ENCODE assay signal across 21 mouse cellular contexts in the genomic region with DNA sequence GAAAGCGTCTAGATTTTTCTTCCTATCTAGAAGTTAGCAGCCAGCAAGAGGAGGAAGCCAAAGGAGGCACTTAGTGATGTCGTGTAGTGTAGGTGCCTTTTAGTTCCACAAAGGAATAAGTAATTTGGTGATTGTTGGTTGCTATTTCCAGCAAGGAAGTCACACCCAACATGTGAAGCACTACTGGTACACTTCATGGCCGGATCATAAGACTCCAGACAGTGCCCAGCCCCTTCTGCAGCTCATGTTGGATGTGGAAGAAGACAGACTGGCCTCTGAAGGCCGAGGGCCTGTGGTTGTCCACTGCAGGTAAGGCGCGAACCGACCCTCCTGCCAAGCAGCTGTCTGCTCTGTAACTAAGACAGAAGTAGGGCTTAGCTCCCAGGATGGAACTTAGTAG. TPM values are rescaled to one million over a fixed set of nuclear protein-coding genes. Genes with fewer than 3 reads are reported as not detected.
DNase-seq lines count a peak whose midpoint lies in the region; ATAC-seq and TF ChIP-seq lines count a peak whose summit lies in the region.
"Had no signal": no experiment of that assay in that cellular context is flagged by ENCODE, and none has a peak within 500 bp of the region (broad histone marks: within the 10 kb centered on the region; RNA-seq: fewer than 3 reads in every experiment).

No protein-coding gene starts in this region.

- H3K4me2 ChIP-seq in heart, embryonic 11.5 days, result no peak overlapping the region
- H3K4me2 ChIP-seq: forebrain, embryonic 13.5 days; hindbrain, embryonic 13.5 days had no signal

- TF ChIP-seq CTCF in gastrocnemius, adult 2 months (IDR thresholded peaks at IDR 0.05), result no peak
- TF ChIP-seq CTCF in left cerebral cortex, adult 2 months (IDR thresholded peaks at IDR 0.05), result no peak

- H3K9me3 ChIP-seq in heart, embryonic 11.5 days (replicated peaks; ENCODE audit: control insufficient read depth, low read length), result no peaks in the 10 kb centered on the region
- no peaks in the 10 kb centered on the region for H3K9me3 ChIP-seq in limb, embryonic 10.5 days (replicated peaks)
- H3K9me3 ChIP-seq: forebrain, embryonic 10.5 days; forebrain, embryonic 13.5 days; hindbrain, embryonic 10.5 days; hindbrain, embryonic 13.5 days had no signal

- H3K27ac ChIP-seq in gastrocnemius, adult 2 months, result peak overlapping the region; percentile 80
- H3K27ac ChIP-seq in heart, embryonic 11.5 days (ENCODE audit: low read depth, low read length), result no peak overlapping the region
- H3K27ac ChIP-seq in left cerebral cortex, adult 2 months, result peak overlapping the region; percentile 21; the same call in 1 of the 2 replicates
- peak overlapping the region; percentile 77 for H3K27ac ChIP-seq in brown adipose tissue, adult 24 weeks (replicated peaks; ENCODE audit: low read depth, low read length)
- H3K27ac ChIP-seq in limb, embryonic 10.5 days, result no peak overlapping the region
- H3K27ac ChIP-seq: forebrain, embryonic 10.5 days; forebrain, embryonic 13.5 days; hindbrain, embryonic 10.5 days; hindbrain, embryonic 13.5 days had no signal

- peaks cover 4% of the 10 kb centered on the region; the same call in 1 of the 2 replicates for H3K27me3 ChIP-seq in heart, embryonic 11.5 days (ENCODE audit: control insufficient read depth, insufficient read depth, low read length)
- H3K27me3 ChIP-seq in limb, embryonic 10.5 days (ENCODE audit: low read depth, poor library complexity, severe bottlenecking), result no peaks in the 10 kb centered on the region
- H3K27me3 ChIP-seq: forebrain, embryonic 13.5 days; hindbrain, embryonic 13.5 days had no signal

- WGBS in heart, embryonic 11.5 days (ENCODE audit: insufficient replicate concordance), result 65% methylated on average over 7 of the region's 7 CpGs
- 84% methylated on average over 7 of the region's 7 CpGs for WGBS in limb, embryonic 10.5 days

- no peak overlapping the region for H3K9ac ChIP-seq in heart, embryonic 11.5 days (ENCODE audit: low read depth, low read length)
- H3K9ac ChIP-seq: forebrain, embryonic 13.5 days; hindbrain, embryonic 13.5 days had no signal

- H3K4me3 ChIP-seq in gastrocnemius, adult 2 months, result peak overlapping the region; percentile 58
- H3K4me3 ChIP-seq in heart, embryonic 11.5 days (ENCODE audit: low read depth, low read length), result no peak overlapping the region
- 0 out of 2 replicates have a peak overlapping the region, but pooled peaks have one; percentile 6 for H3K4me3 ChIP-seq in left cerebral cortex, adult 2 months
- H3K4me3 ChIP-seq in brown adipose tissue, adult 24 weeks (ENCODE audit: insufficient read depth, low read depth, low read length), result no peak overlapping the region
- H3K4me3 ChIP-seq in limb, embryonic 10.5 days, result no peak overlapping the region
- H3K4me3 ChIP-seq: forebrain, embryonic 10.5 days; forebrain, embryonic 13.5 days; hindbrain, embryonic 10.5 days; hindbrain, embryonic 13.5 days had no signal

- ATAC-seq in heart, embryonic 11.5 days (replicated peaks; ENCODE audit: insufficient number of reproducible peaks, low FRiP score, low TSS enrichment), result no peak
- ATAC-seq: activated CD4-positive, CD25-positive, alpha-beta regulatory T cell, adult 4 months; forebrain, embryonic 13.5 days; forebrain, embryonic 16.5 days; hindbrain, embryonic 16.5 days had no signal

- DNase-seq in gastrocnemius, adult 2 months, result no peak
- no peak for DNase-seq in gastrocnemius, adult 8-10 months (ENCODE audit: low spot score in 2 of 2)
- DNase-seq in heart, adult 9 months (ENCODE audit: low spot score in 2 of 2), result peak; percentile 42 to 56
- no peak for DNase-seq in left cerebral cortex, adult 2 months (ENCODE audit: extremely low spot score in 1 of 2, low spot score in 2 of 2)
- no peak for DNase-seq in left cerebral cortex, postnatal 36 days (ENCODE audit: low spot score in 2 of 2)
- DNase-seq in limb, embryonic 10.5 days (ENCODE audit: low spot score), result no peak
- DNase-seq: adrenal gland, adult 8-10 months; adrenal gland, postnatal 25 days; cerebellum, adult 18-20 months; cerebellum, adult 9-10 months; cerebellum, postnatal 14 days; gastrocnemius, postnatal 25 days had no signal

- no peaks in the 10 kb centered on the region for H3K36me3 ChIP-seq in heart, embryonic 11.5 days (ENCODE audit: control insufficient read depth, insufficient read depth, low read length)
- no peaks in the 10 kb centered on the region for H3K36me3 ChIP-seq in limb, embryonic 10.5 days
- H3K36me3 ChIP-seq: forebrain, embryonic 10.5 days; hindbrain, embryonic 10.5 days; hindbrain, embryonic 13.5 days had no signal

- peaks cover 6% of the 10 kb centered on the region; the same call in 1 of the 2 replicates for H3K4me1 ChIP-seq in heart, embryonic 11.5 days (ENCODE audit: control insufficient read depth, insufficient read depth, low read length)
- H3K4me1 ChIP-seq in brown adipose tissue, adult 24 weeks (ENCODE audit: control insufficient read depth, insufficient read depth, insufficient read length, low read length), result peaks cover 5% of the 10 kb centered on the region
- no peaks in the 10 kb centered on the region for H3K4me1 ChIP-seq in limb, embryonic 10.5 days
- H3K4me1 ChIP-seq: forebrain, embryonic 10.5 days; forebrain, embryonic 13.5 days; hindbrain, embryonic 10.5 days; hindbrain, embryonic 13.5 days had no signal

- intact Hi-C loops in gastrocnemius, adult 2 months (cut with DNase I), result loop anchor here (5.0 kb wide), 1 partner anchor 50 kb away; no protein-coding TSS in a partner anchor
- intact Hi-C loops in left cerebral cortex, adult 2 months (cut with DNase I), result no loop called here
- intact Hi-C loops in left cerebral cortex, postnatal 36 days (cut with DNase I), result no loop called here

RNA-seq across cellular contexts. Expression of gene Ptprb, which starts 22.7 kb away (rescaled TPM):
- 10 to 100 TPM; 22.3 to 32.2 TPM for total RNA-seq in gastrocnemius, adult 2 months (2021)
- 10 to 100 TPM; 16.5 to 22.8 (median 20.0) TPM for total RNA-seq in gastrocnemius, adult 8-10 months (2022)
- polyA plus RNA-seq in heart, embryonic 11.5 days (2014; fragmentation: Nextera tagmentation; extraction: Ambion mirVana), result 8.3 and 9.1 TPM in 2 replicates
- 10 to 100 TPM; 17.0 to 19.8 TPM for total RNA-seq in left cerebral cortex, adult 2 months (2021)
- 10 to 100 TPM; 17.5 to 20.6 TPM for total RNA-seq in left cerebral cortex, postnatal 36 days (2021)
- 16.1 and 19.0 TPM in 2 replicates for polyA plus RNA-seq in brown adipose tissue, adult 24 weeks (2012; ENCODE audit: insufficient read depth, insufficient read length, missing spikeins)
- 2.0 and 2.2 TPM in 2 replicates for polyA plus RNA-seq in limb, embryonic 10.5 days (2016; fragmentation: Nextera tagmentation; extraction: Ambion mirVana)

Comparison
In these comparisons a context has a peak if more than half of its experiments do, and no peak if none do; other contexts are left out.
1. DNase-seq: peak in heart, adult 9 months (2 of 2); none in gastrocnemius, adult 2 months (single experiment), gastrocnemius, adult 8-10 months (0 of 2), left cerebral cortex, adult 2 months (0 of 2), left cerebral cortex, postnatal 36 days (0 of 2) and limb, embryonic 10.5 days (single experiment).
2. H3K27ac ChIP-seq: peak in gastrocnemius, adult 2 months (single experiment), left cerebral cortex, adult 2 months (single experiment) and brown adipose tissue, adult 24 weeks (single experiment); none in heart, embryonic 11.5 days (single experiment) and limb, embryonic 10.5 days (single experiment).
3. H3K4me3 ChIP-seq: peak in gastrocnemius, adult 2 months (single experiment) and left cerebral cortex, adult 2 months (single experiment); none in heart, embryonic 11.5 days (single experiment), brown adipose tissue, adult 24 weeks (single experiment) and limb, embryonic 10.5 days (single experiment).